Mouse (Mus musculus): Measurements from ENCODE around the gene 2210016L21Rik. TPM values are rescaled to one million over a fixed set of nuclear protein-coding genes. Genes with fewer than 3 reads are reported as not detected.

2210016L21Rik gene
- total RNA-seq, 1 experiment, result 16.7 TPM

- TF ChIP-seq ZC3H11A (IDR thresholded peaks at IDR 0.05; ENCODE audit: borderline replicate concordance, low read depth, low read length), result no peak
- TF ChIP-seq MAFK (IDR thresholded peaks at IDR 0.05; ENCODE audit: insufficient read depth, low read depth, low read length), result no peak
- TF ChIP-seq ZNF384 (IDR thresholded peaks at IDR 0.05; ENCODE audit: low read depth, low read length), result no peak
- TF ChIP-seq CHD2 (IDR thresholded peaks at IDR 0.05; ENCODE audit: low read depth, low read length), result no peak
- no peak for TF ChIP-seq HCFC1 (IDR thresholded peaks at IDR 0.05; ENCODE audit: borderline replicate concordance, insufficient read depth, low read length)
- H3K9me3 ChIP-seq (ENCODE audit: control insufficient read depth, insufficient read depth, low read depth, low read length), result no peaks in the 10 kb centered on the region
- H3K4me3 ChIP-seq (ENCODE audit: insufficient read depth in 1 of 2, low read depth in 1 of 2, low read length in 2 of 2, poor library complexity in 1 of 2, severe bottlenecking in 1 of 2), result no peak overlapping the region
- H3K9ac ChIP-seq (ENCODE audit: insufficient read depth, low read depth, low read length, poor library complexity, severe bottlenecking), result no peak overlapping the region
- DNase-seq (ENCODE audit: low read depth, low spot score), result no peak
- H3K27ac ChIP-seq (ENCODE audit: insufficient read depth, low read depth, low read length, poor library complexity, severe bottlenecking), result no peak overlapping the region
- H3K4me1 ChIP-seq (ENCODE audit: control insufficient read depth in 2 of 2, insufficient read depth in 2 of 2, low read length in 2 of 2, poor library complexity in 1 of 2), result peaks cover 0 to 18% of the 10 kb centered on the region in 2 experiments; a peak in 2 of 4 replicates
- in situ Hi-C loops (cut with MboI; ENCODE audit: low sequenced_read_pairs in 2 of 2, unreplicated experiment in 2 of 2), result no loop called here
- peaks cover 6% of the 10 kb centered on the region; the same call in 1 of the 2 replicates for H3K36me3 ChIP-seq (ENCODE audit: control insufficient read depth, insufficient read depth, low read length, poor library complexity, severe bottlenecking)
Observed at GRCm38 (mm10) chr5:114964315-114964966, 22.5 kb downstream of the 2210016L21Rik start.

- no peak overlapping the region for H3K27ac ChIP-seq (ENCODE audit: insufficient read depth, low read depth, low read length, poor library complexity, severe bottlenecking)
- no peaks in the 10 kb centered on the region; the same call in 1 of the 2 replicates for H3K36me3 ChIP-seq (ENCODE audit: control insufficient read depth, insufficient read depth, low read length, poor library complexity, severe bottlenecking)
- no peak overlapping the region for H3K4me3 ChIP-seq (ENCODE audit: insufficient read depth in 1 of 2, low read depth in 1 of 2, low read length in 2 of 2, poor library complexity in 1 of 2, severe bottlenecking in 1 of 2)
- H3K9ac ChIP-seq (ENCODE audit: insufficient read depth, low read depth, low read length, poor library complexity, severe bottlenecking), result no peak overlapping the region
- no peak for DNase-seq (ENCODE audit: low read depth, low spot score)
- no peak for TF ChIP-seq ZNF384 (IDR thresholded peaks at IDR 0.05; ENCODE audit: low read depth, low read length)
- no peaks in the 10 kb centered on the region for H3K9me3 ChIP-seq (ENCODE audit: control insufficient read depth, insufficient read depth, low read depth, low read length)
- H3K4me1 ChIP-seq (ENCODE audit: control insufficient read depth in 2 of 2, insufficient read depth in 2 of 2, low read length in 2 of 2, poor library complexity in 1 of 2), result peaks cover 0 to 21% of the 10 kb centered on the region in 2 experiments; a peak in 2 of 4 replicates
- in situ Hi-C loops (cut with MboI; ENCODE audit: low sequenced_read_pairs in 2 of 2, unreplicated experiment in 2 of 2), result no loop called here
Observed at GRCm38 (mm10) chr5:114964967-114965898, 23.3 kb downstream of the 2210016L21Rik start.

DNA sequence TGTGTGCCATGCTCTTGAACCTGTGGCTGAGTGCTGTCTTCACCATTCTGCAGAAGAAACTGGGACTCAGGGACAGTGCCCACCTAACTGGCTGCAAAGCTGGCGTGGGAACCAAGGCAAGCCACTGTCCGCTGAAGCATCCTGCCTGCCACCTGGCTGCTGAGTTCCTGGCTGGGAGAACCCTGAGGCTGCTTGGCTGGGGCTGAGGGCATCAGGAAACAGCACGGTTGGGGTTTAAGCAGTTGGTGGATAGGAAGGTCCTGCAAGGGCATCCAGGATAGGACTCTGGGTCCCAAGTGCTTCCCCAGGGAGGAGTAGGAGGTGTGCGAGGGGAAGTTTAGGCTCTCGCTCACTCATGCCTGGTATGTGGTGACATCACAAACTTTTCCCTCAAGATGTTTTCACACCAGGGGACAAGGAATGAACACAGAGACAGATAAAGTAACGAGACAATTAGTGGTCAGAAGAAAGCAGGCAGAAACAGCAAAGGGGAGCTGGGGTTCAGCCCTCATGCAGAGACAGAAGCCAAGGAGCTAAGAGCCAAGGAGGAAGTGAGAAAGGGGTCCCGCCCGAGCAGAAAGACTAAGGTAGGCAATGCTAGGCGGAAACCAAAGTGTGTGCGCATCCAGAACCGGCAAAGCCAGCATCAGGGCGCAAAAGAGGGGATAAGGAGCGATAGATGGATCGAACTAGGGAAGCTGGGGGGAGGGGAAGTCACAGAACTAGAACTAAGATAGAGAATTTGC lies 25.7 kb downstream of the 2210016L21Rik start:
- H3K9ac ChIP-seq (ENCODE audit: insufficient read depth, low read depth, low read length, poor library complexity, severe bottlenecking), result no peak overlapping the region

DNA sequence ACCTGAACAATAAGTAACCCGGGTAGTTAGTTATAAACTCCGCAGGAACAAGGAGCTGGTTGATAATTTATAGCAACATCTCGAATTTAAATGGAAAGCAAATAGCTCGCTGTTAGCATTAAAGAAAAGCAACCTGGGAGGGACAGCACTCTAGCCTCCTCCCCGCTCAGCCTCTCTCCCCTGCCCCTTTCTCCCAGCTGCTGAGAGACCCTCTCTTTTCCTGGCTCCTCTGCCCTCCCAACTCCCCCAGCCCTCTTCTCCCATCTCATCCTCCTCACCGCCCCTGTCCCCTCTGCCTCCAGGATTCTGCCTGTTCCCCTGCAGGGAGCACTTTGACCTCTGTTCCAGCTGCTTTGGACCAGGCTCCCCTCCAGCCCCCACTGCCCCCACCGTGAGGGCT lies 26.7 kb downstream of the 2210016L21Rik start:
- in situ Hi-C loops (cut with MboI; ENCODE audit: low sequenced_read_pairs in 2 of 2, unreplicated experiment in 2 of 2), result no loop called here
- H3K9me3 ChIP-seq (ENCODE audit: control insufficient read depth, insufficient read depth, low read depth, low read length), result no peaks in the 10 kb centered on the region
- no peak for TF ChIP-seq ZNF384 (IDR thresholded peaks at IDR 0.05; ENCODE audit: low read depth, low read length)
- no peak for TF ChIP-seq HCFC1 (IDR thresholded peaks at IDR 0.05; ENCODE audit: borderline replicate concordance, insufficient read depth, low read length)
- TF ChIP-seq CHD2 (IDR thresholded peaks at IDR 0.05; ENCODE audit: low read depth, low read length), result no peak
- no peak for TF ChIP-seq MAFK (IDR thresholded peaks at IDR 0.05; ENCODE audit: insufficient read depth, low read depth, low read length)
- TF ChIP-seq ZC3H11A (IDR thresholded peaks at IDR 0.05; ENCODE audit: borderline replicate concordance, low read depth, low read length), result no peak
- no peak overlapping the region for H3K4me3 ChIP-seq (ENCODE audit: insufficient read depth in 1 of 2, low read depth in 1 of 2, low read length in 2 of 2, poor library complexity in 1 of 2, severe bottlenecking in 1 of 2)
- no peaks in the 10 kb centered on the region for H3K36me3 ChIP-seq (ENCODE audit: control insufficient read depth, insufficient read depth, low read length, poor library complexity, severe bottlenecking)
- no peak overlapping the region for H3K9ac ChIP-seq (ENCODE audit: insufficient read depth, low read depth, low read length, poor library complexity, severe bottlenecking)
- H3K4me1 ChIP-seq (ENCODE audit: control insufficient read depth in 2 of 2, insufficient read depth in 2 of 2, low read length in 2 of 2, poor library complexity in 1 of 2), result peaks cover 0 to 26% of the 10 kb centered on the region in 2 experiments; a peak in 2 of 4 replicates
- no peak for DNase-seq (ENCODE audit: low read depth, low spot score)
- H3K27ac ChIP-seq (ENCODE audit: insufficient read depth, low read depth, low read length, poor library complexity, severe bottlenecking), result no peak overlapping the region

More for the DNA sequence above, 25.7 kb downstream of the 2210016L21Rik start:
- TF ChIP-seq CHD2 (IDR thresholded peaks at IDR 0.05; ENCODE audit: low read depth, low read length), result no peak
- no peak overlapping the region for H3K4me3 ChIP-seq (ENCODE audit: insufficient read depth in 1 of 2, low read depth in 1 of 2, low read length in 2 of 2, poor library complexity in 1 of 2, severe bottlenecking in 1 of 2)
- no peaks in the 10 kb centered on the region for H3K9me3 ChIP-seq (ENCODE audit: control insufficient read depth, insufficient read depth, low read depth, low read length)
- H3K4me1 ChIP-seq (ENCODE audit: control insufficient read depth in 2 of 2, insufficient read depth in 2 of 2, low read length in 2 of 2, poor library complexity in 1 of 2), result peaks cover 0 to 24% of the 10 kb centered on the region in 2 experiments; a peak in 2 of 4 replicates
- no peak for DNase-seq (ENCODE audit: low read depth, low spot score)
- H3K27ac ChIP-seq (ENCODE audit: insufficient read depth, low read depth, low read length, poor library complexity, severe bottlenecking), result no peak overlapping the region
- no peaks in the 10 kb centered on the region for H3K36me3 ChIP-seq (ENCODE audit: control insufficient read depth, insufficient read depth, low read length, poor library complexity, severe bottlenecking)
- in situ Hi-C loops (cut with MboI; ENCODE audit: low sequenced_read_pairs in 2 of 2, unreplicated experiment in 2 of 2), result no loop called here
